ENCODE assay signal across 8 mouse cellular contexts in genomic region chr5:116421791-116422481, GRCm38 (mm10). TPM values are rescaled to one million over a fixed set of nuclear protein-coding genes. Genes with fewer than 3 reads are reported as not detected.
A peak's percentile ranks its signal among the peaks of the same experiment; 100 is the strongest.
DNase-seq lines count a peak whose midpoint lies in the region; ATAC-seq and TF ChIP-seq lines count a peak whose summit lies in the region.

No protein-coding gene starts in this region.

- no peaks in the 10 kb centered on the region for H3K9me3 ChIP-seq in embryonic facial prominence, embryonic 15.5 days (replicated peaks)
- H3K9me3 ChIP-seq in intestine, embryonic 15.5 days: no peaks in the 10 kb centered on the region
- no peaks in the 10 kb centered on the region for H3K9me3 ChIP-seq in midbrain, embryonic 13.5 days

- H3K79me2 ChIP-seq in liver, adult 2 months (ENCODE audit: control insufficient read depth, insufficient read depth, low read length): peaks cover 39% of the 10 kb centered on the region; the same call in 1 of the 2 replicates

- H3K27me3 ChIP-seq in liver, adult 2 months (ENCODE audit: control insufficient read depth, insufficient read depth, low read length): no peaks in the 10 kb centered on the region
- H3K27me3 ChIP-seq in embryonic facial prominence, embryonic 15.5 days: no peaks in the 10 kb centered on the region
- H3K27me3 ChIP-seq in intestine, embryonic 15.5 days (replicated peaks): no peaks in the 10 kb centered on the region
- H3K27me3 ChIP-seq in midbrain, embryonic 13.5 days: peaks cover 7% of the 10 kb centered on the region; the same call in 1 of the 2 replicates

- WGBS in liver, adult 2 months: 18% methylated on average over 22 of the region's 22 CpGs
- 42% methylated on average over 22 of the region's 22 CpGs for WGBS in embryonic facial prominence, embryonic 15.5 days
- 53% methylated on average over 22 of the region's 22 CpGs for WGBS in intestine, embryonic 15.5 days
- 61% methylated on average over 22 of the region's 22 CpGs for WGBS in midbrain, embryonic 13.5 days

- peak overlapping the region; percentile 55 for H3K4me2 ChIP-seq in embryonic facial prominence, embryonic 15.5 days (replicated peaks)
- H3K4me2 ChIP-seq in intestine, embryonic 15.5 days (replicated peaks): peak overlapping the region; percentile 61
- peak overlapping the region; percentile 52 for H3K4me2 ChIP-seq in midbrain, embryonic 13.5 days (replicated peaks)

- no peak for TF ChIP-seq CTCF in liver, adult 2 months (IDR thresholded peaks at IDR 0.05; ENCODE audit: low read depth, low read length)

- peak; percentile 67 for DNase-seq in liver, adult 2 months (ENCODE audit: extremely low read depth, low read depth, low spot score)
- DNase-seq in liver: no peak
- no peak for DNase-seq in frontal cortex, postnatal 14 days (ENCODE audit: low spot score in 2 of 2)
- no peak for DNase-seq in thymus, postnatal 4 days
- no peak for DNase-seq in left cerebral cortex, postnatal 14 days (ENCODE audit: low spot score in 2 of 2)

- H3K36me3 ChIP-seq in liver, adult 2 months (ENCODE audit: control insufficient read depth, insufficient read depth, low read length): peaks cover 5% of the 10 kb centered on the region; the same call in 1 of the 2 replicates
- no peaks in the 10 kb centered on the region for H3K36me3 ChIP-seq in embryonic facial prominence, embryonic 15.5 days
- no peaks in the 10 kb centered on the region for H3K36me3 ChIP-seq in intestine, embryonic 15.5 days
- H3K36me3 ChIP-seq in midbrain, embryonic 13.5 days: no peaks in the 10 kb centered on the region

- TF ChIP-seq POLR2A in liver, adult 2 months (IDR thresholded peaks at IDR 0.05; ENCODE audit: extremely low read depth, insufficient read depth, low read length): 0 out of 2 replicates have a peak, but pooled peaks have one; percentile 16

- H3K27ac ChIP-seq in liver, adult 2 months (replicated peaks; ENCODE audit: insufficient read depth, low read depth, low read length): peak overlapping the region; percentile 95
- peak overlapping the region; percentile 83 for H3K27ac ChIP-seq in embryonic facial prominence, embryonic 15.5 days (replicated peaks)
- peak overlapping the region; percentile 59 for H3K27ac ChIP-seq in intestine, embryonic 15.5 days
- H3K27ac ChIP-seq in midbrain, embryonic 13.5 days: no peak overlapping the region

- H3K9ac ChIP-seq in liver, adult 2 months (ENCODE audit: low read depth, low read length): peak overlapping the region; percentile 90
- H3K9ac ChIP-seq in embryonic facial prominence, embryonic 15.5 days: peak overlapping the region; percentile 28
- peak overlapping the region; percentile 50; the same call in 1 of the 2 replicates for H3K9ac ChIP-seq in intestine, embryonic 15.5 days
- H3K9ac ChIP-seq in midbrain, embryonic 13.5 days (replicated peaks): no peak overlapping the region

- ATAC-seq in embryonic facial prominence, embryonic 15.5 days (ENCODE audit: insufficient number of reproducible peaks, low FRiP score, low TSS enrichment, low read depth): no peak
- no peak for ATAC-seq in intestine, embryonic 15.5 days
- ATAC-seq in midbrain, embryonic 13.5 days: no peak

- peak overlapping the region; percentile 90 for H3K4me3 ChIP-seq in liver, adult 2 months (ENCODE audit: insufficient read depth, low read depth, low read length)
- peak overlapping the region; percentile 42 for H3K4me3 ChIP-seq in embryonic facial prominence, embryonic 15.5 days (replicated peaks)
- peak overlapping the region; percentile 34 for H3K4me3 ChIP-seq in intestine, embryonic 15.5 days (replicated peaks)
- H3K4me3 ChIP-seq in midbrain, embryonic 13.5 days (replicated peaks): no peak overlapping the region

- H3K4me1 ChIP-seq in liver, adult 2 months (ENCODE audit: control insufficient read depth, insufficient read depth, low read length): peaks cover 21% of the 10 kb centered on the region
- peaks cover 31% of the 10 kb centered on the region for H3K4me1 ChIP-seq in embryonic facial prominence, embryonic 15.5 days
- peaks cover 26% of the 10 kb centered on the region for H3K4me1 ChIP-seq in intestine, embryonic 15.5 days (replicated peaks)
- peaks cover 41% of the 10 kb centered on the region for H3K4me1 ChIP-seq in midbrain, embryonic 13.5 days (replicated peaks)

- intact Hi-C loops in left cerebral cortex, postnatal 14 days (cut with DNase I): no loop called here

RNA-seq across cellular contexts. Expression of gene Hspb8, which starts 0.7 kb away (rescaled TPM):
- 149 and 164 TPM in 2 replicates for total RNA-seq in liver, adult 2 months (2014; rRNA removed)
- polyA plus RNA-seq in liver, adult 2 months (2012; rRNA removed): 216 and 232 TPM in 2 replicates
- polyA plus RNA-seq in embryonic facial prominence, embryonic 15.5 days (2015; fragmentation: Nextera tagmentation; extraction: Ambion mirVana): 22.2 and 25.0 TPM in 2 replicates
- polyA plus RNA-seq in intestine, embryonic 15.5 days (2015; fragmentation: Nextera tagmentation; extraction: Ambion mirVana): 11.4 and 12.1 TPM in 2 replicates
- polyA plus RNA-seq in midbrain, embryonic 13.5 days (2015; fragmentation: Nextera tagmentation; extraction: Ambion mirVana): 2.9 and 4.3 TPM in 2 replicates
- 1 to 10 TPM; 6.1 to 7.2 TPM for total RNA-seq in left cerebral cortex, postnatal 14 days (2021)
